Mouse (Mus musculus) cerebellum, postnatal 36 days (tissue): ENCODE results near the gene Sez6l.

Source experiments
- DNase-seq, 2 experiments: peaks; one replicate each; pipeline ENCODE4 v3.0.0; 2021 to 2022; ENCODE audit warnings: mixed read lengths in 2 of 2

The Sez6l gene

DNA sequence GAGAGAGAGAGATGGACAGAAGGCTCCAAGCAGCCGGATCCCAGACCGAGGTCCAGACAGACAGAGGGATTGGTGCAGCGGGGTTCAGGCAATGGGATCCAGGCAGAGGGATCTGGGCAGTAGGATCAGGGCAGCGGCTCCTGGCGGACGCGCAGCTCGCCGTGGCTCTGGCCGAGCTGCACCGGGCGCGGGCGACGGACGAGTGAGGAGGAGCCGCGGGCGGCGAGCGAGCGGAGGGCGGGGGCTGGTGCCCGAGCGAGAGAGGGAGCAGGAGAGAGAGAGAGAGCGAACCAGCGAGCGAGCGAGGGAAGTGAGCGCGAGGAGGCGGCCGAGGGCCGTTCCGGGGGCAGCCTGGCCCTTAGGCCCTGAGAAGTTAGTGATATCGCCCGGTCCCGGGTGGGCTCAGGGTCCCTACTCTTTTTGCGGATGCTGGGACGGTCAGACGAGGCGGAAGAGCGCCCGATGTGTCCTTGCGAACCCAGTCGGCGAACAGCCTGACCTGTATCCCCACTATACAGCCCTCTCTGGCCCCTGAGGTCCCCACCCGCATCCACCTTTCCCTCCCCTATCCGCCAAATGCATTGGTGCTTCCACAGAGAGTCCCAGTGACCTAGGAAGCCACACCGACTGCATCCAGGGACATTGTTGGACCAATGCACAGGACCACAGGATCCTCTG is at the start of gene Sez6l:
TSS of gene Sez6l (minus strand) at position 193 of the 678 bp plus-strand sequence.
- peak; percentile 84 to 92 for DNase-seq

DNA sequence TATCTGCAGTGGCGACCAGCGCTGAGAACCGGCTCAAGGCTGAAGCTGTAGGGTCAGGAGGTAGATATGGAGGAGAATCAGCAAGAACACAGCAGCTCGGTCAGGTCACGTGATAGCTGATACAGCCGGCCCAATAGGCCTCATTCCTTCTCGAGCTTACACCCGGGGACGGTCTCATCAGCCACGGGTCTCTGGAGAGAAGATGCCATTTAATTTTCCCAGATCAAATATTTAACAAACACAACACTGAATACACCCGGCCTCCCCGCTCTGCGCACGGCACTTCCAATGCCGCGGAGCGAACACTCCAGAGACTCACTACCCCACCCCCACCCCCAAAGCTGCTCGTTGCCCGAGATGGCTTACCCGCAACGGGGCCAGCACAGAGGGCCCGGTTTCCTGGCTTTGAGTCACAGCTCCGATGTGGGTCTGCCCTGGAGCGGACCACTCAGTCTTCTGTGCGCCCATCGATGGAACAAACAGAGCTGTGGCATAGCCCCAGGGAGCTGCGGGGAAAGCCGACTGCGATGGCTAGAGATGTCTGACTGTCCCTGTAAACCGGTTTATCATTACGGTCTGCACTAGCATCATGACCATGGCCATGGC is 48.7 kb upstream of the Sez6l start:
- no peak for DNase-seq

DNA sequence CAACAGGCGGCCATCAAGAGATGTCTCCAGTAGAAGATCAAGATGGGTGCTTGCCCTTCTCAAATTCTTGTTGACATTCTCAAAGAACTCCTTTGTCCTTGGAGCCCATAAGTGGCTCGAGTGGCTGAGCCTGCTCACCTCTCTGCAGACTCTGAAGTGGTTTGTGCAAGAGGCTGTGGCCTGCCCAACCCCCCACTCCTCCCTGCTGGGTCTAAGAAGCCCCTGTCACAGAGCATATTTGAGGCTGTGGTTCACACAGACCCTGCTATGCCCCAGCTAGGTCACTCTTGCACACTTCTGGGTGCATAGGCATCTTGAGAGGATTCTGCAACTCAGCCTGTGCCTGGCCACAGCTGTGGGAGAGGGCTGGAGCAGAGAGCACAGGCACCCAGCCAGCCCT is 46.0 kb upstream of the Sez6l start:
- DNase-seq = no peak

DNA sequence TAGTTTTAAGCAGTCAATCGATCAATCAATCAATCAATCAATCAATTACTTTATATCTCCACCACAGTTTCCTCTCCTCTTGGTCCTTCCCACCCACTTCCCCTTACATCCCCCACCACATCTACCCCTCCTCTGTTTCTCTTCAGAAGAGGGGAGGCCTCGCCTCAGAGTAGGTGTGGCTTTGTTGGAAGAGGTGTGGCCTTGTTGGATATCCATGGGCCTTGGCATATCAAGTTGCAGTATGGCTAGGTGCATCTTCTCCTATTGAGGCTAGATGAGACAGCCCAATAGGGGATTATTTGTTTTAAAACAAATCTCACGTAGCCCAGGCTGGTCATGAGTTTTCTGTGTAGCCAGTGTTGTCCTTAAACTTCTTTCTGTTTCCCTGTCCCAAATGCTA is 43.3 kb upstream of the Sez6l start:
- DNase-seq = no peak

DNA sequence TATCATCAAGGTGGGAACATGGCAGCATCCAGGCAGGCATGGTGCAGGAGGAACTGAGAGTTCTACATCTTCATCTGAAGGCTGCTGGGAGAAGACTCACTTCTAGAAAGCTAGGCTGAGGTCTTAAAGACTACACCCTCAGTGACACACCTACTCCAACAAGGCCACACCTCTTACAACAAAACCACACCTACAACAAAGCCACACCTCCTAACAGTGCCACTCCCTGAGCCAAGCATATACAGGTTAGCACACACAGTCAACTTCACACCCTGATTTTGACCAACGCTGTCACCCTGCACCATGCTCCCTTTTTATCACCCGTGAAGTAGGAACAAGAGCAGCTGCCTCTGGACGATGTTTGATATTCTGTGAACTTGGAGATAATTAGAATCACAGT is 42.4 kb upstream of the Sez6l start:
- DNase-seq = no peak

DNA sequence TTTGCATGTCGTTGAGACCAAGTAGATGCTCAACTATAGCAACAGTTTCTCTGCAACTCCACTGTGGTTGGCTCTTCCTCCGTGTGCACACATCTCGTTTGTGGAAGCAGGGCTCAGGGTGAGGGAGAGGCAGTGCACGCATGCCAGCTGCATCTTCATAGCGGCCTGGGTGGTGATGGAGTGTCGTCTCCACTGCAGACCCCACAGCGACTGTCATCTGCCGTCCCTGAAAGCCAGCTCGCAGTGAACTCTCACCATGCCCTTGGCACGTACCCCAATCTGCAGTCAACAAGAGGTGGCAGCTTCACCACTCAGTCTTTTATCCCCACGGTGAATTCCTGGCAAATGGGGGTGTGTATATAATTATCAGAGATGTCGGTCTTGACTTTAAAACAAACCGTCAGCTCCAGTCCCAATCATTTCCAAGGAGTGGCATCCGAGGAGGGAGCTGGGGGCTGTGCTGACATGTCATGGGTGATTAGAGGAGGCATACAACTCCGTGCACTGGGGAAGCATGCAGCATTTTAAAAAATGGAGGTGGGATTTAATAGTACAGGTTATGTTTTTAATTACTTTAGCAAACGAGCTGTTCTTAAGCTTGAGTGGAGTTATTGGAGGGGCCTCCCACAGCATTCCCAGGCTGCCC is 40.7 kb upstream of the Sez6l start:
- no peak for DNase-seq

DNA sequence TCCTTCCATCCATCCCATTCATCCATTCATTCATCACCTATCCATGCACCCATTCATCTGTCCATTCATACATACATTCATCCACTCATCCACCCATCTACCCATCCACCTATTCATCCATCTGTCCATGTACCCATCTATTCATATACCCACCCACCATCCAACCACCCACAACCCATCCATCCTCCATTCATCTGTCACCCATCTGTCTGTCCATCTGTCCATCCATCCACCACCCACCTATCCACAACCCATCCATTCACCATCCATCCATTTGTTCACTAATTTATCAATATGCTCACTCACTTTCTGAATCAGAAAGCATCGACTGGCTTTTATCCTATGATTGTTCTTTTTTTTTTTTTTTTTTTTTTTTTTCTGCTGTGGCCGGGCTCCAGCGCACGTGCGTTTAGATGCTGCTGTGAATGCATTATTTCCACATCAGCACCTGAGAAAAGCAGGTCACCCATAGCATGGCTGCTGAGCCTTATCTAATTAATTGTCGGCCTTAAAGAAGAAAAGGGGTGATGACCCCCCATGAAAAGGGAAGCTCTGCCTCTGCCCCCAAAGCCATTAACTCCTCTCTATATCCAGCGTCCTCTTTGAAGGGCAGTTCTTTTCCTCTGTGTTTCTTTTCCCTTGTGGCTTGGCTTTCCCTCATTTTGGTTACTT is 39.1 kb upstream of the Sez6l start:
- DNase-seq = no peak

DNA sequence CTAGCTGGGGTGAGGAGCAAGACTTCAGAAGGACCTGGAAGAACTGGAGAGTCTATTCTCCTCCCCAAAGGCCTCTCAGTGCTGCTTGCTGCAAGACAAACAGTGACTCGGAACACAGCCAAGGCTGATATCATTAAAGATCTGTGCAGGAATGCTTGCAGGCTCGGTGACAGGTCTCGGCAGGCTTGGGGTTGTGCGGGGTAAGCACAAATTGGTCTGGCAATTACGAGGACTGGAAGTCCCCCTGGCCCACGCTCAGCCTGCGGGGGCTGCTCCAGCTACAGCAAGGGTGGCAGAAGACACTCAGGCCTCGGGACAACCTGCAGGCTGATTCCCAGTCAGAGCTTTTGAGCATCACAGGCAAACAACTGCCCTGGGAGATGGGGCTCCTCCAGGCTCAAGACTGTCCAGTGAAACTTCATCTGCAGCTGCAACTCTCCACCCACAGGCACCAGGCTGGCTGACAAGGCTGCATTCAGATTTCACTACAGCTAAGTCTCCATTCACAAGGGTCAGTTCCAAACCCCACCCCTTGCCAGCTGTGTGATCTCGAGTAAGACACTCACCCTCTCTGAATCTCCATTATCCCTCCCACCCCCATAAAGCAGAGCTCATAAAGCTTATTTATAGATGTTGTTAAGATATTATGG is 31.0 kb upstream of the Sez6l start:
- DNase-seq = peak; percentile 24 to 48

DNA sequence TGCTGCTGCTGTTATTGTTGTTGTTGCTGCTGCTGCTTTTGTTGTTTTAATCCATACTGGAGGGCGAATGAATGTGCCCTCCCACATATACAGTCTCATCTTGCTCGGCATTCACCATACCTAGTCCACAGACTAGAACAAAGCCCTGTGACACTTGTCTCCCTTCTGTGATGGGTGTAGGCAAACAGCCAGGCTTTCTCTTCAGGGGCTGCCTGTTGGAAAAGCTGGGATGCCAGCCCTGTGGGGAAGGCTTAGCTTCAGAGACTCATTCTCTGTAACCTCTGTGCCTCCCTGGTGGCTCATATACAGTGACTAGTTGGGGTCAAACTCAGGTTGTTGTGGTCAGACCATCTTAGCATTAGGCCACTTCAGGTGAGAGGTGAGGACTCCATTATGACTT is 30.1 kb upstream of the Sez6l start:
- no peak for DNase-seq

DNA sequence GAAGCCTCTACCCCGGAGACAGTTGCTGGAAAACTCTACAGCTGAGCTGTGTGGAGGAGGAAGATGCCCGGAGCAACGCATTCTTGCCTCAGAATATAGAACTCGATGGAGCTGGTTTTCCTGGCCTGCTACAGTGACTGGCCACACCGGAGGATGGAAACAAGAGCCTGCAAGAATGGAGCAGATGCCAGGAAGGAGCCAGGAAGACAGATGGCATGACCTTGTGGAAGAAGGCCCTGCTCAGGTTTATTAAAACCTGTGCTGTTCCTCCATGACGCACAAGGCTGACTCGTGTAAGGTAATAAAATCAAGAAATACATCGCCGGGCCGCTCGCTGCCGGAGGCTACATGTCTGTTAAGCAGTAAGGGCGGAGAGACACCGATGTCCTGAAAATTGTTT is 28.4 kb upstream of the Sez6l start:
- DNase-seq = peak in 1 of 2 experiments; percentile 19

DNA sequence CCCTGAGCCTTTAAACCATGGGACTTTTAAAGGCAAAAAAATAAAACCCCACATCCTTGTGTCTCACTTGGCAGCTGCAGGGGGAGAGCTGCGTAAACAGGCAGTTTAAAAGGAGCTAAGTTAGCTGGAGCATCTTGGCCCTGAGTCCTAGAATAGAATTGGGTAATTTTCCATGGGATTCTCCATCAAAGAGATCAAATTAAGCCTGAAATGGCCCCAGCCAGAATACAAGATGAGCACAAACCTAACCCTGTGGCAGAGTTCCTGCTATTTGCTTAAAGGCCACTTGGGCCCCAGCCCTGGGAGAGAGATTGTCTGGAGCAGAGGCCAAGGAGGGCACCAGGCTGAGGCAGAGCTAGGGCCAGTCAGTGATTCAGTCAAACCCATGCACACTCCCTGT is 27.3 kb upstream of the Sez6l start:
- no peak for DNase-seq

DNA sequence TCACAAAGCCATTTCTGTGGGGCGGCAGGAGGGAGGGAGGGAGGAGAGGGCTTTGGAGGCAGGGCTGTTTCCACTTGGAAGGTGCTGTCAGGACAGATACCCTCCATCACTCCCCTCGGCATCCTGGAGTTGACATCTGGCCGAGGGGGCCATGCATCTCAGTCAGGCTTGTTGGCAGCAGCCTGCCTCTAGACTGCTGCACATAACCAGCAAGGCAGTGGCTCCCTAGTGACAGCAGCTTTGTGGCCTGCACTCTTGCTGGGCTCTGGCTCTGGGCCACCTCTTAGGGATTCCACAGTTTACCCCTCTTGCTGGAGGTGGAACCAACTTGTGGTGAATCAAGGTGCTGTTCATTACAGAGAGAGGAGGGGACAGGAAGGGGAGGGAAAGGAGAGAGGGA is 26.6 kb upstream of the Sez6l start:
- peak in 1 of 2 experiments; percentile 20 for DNase-seq

DNA sequence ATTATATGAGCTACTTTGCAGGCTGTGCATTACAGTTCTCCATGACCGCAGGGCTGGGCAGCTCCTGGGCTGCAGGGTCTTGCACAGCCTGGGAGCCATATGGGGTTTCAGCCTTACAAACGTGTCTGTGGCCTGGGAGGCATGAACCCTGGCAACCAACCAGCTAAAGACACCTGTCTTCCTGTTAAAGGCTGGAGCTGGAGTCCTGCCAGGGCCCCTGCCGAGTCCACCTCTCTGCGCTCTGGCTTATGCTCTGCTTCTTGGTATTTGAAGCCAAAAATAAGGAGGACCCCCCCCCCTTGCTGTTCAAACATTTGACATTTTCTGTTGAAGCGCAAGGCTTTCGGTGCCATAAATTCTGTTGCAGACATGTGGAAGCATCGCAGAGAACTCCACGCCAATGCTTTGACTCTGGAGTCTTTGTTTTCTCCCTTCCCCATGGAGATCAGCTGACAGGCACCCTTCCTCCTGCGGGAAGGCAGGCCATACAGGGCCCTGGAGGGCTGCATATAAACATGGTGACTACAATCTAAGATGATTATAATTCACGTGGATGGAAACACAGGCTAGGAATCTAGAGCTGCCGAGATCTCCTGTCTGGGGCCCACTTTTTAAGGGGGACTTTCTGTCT is 23.4 kb upstream of the Sez6l start:
- DNase-seq = peak; percentile 97 to 98

DNA sequence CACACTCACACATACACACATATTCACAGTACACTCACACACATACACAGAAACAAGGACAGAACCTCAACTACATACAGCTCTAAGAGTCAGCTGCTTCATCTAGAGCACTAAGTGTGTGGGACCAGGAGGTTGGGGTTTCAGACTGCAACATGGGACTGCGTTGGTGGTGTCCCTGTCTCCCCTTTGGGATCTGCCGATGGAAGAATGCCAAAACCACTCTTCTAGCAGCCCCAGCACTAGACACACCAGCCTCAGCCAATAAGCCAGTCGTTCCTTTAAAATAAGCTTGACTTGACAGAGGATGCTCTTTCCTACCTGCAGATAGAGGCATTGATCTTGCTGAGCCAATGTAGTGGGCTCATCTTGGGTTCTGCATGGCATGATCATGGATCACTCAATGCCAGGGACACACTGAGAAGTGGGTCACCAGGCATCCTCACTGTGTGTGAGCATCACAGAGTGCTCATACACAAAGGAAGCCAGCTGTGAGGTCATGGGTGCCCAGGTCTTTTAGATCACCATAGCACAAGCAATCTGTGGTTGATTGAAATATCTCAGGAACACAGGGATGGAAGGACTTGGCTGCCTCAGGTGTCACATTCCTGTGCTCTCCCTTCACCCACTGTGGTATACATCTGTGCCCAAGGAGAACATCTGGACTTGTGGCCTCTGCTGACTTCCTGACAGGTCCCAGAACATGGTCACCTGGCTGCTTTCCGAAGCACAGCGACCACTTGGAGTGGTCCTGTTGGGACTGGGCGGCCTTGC is 22.7 kb upstream of the Sez6l start:
- DNase-seq = peak in 1 of 2 experiments; percentile 37

DNA sequence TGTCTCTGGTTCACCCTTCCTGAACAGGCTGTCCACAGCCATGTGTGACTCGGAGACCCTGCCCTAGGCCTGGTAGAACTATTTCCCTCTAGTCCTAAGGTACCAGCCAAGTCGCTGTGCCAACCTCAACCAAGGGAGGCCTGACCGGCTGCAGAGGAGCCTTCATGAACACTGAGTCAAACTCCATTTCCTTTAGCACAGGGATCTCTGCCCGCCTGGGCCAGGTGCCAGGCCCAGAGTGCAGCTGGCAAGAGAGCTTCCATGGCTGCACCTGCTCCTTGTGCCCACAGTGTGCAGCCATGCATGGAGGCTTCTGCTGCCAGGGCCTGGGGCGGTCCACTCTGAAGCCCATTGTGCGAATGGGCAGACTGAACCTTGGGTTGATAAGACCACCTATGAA is 20.9 kb upstream of the Sez6l start:
- DNase-seq = peak; percentile 96 to 97

DNA sequence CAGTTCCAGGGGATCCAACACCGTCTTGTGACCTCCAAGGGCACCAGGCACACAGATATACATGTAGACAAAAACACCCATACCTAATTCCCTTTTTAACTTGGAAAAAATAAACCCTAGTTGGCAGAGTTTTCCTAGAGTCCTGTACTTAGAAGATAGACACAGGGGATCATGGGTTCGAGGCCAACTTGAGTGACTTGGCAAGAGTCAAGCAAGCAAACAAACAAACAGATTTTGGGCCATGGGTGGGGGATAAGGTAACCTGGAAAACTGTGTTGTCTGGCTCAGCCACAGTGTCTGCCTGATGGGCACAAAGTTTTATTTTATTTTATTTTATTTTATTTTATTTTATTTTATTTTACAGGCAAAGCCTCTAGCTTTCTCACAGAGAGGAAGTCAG is 20.3 kb upstream of the Sez6l start:
- peak in 1 of 2 experiments; percentile 27 for DNase-seq

DNA sequence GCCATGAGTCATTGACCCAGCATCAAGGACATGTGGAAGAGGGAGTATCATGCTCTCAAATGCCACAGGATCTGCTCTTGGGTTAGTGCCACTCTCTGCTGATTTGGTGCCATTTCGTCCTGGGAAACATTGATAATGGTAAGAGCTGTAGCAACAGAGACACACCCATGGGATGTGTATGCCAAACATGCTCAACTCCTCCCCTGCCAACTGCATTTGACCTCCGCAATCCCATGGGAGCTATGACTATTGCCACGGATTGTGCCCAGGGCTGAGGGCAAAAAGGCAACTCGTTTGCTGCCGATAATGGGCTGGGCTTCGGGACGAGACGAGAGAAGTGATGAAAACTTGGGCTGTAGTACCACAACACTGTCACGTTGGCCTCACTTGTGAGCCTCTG is 19.7 kb upstream of the Sez6l start:
- DNase-seq = no peak

DNA sequence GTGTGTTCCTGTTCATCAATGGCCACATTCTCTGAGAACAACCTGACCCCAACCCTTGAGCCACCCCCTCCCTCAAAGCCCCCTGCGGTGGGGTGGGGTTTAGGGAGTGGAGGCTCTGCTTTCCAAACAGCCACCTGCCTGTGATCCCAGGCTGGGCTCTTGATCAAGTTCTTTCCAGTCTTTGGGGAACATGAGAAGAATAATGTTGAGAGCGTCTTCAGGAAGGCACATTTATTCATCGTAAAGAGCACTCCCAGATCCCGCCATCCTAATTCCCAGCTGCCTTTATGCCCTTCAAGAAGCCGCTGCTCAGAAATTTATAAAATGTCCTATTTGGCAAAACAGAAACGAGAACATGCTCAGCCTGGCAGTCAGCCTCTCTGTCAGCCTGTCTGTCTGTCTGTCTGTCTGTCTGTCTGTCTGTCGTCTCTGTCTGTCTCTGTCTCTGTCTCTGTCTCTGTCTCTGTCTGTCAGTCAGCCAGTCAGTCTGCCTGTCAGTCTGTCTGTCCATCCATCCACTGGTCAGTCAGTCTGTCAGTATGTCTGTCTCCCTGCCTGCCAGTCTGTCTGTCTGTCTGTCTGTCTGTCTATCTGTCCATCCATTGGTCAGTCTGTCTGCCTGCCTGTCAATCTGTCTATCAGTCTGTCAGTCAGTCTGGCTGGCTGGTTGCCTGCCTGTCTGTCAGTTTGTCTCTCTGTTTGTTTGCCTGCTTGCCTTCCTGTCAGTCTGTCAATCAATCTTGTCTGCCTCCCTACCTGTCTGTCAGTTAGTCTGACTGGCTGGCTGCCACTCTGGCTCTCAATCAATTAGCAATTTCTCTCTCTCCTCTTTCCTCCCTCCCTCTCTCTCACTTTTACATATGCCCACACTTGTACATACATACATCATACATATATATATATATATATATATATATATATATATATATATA is 19.0 kb upstream of the Sez6l start:
- DNase-seq = no peak

DNA sequence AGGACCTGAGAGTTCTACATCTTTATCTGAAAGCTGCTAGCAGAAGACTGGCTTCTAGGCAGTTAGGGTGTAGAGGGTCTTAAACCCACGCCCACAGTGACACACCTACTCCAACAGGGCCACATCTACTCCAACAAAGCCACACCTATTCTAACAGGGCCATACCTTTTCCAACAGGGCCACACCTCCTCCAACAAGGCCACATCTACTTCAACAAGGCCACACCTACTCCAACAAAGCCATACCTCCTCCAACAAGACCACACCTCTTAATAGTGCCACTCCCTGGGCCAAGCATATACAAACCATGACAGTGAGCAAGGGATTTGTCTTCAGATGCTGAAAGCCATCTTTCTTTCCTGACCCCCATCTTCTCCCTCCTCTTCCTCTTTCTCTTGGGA is 14.7 kb upstream of the Sez6l start:
- DNase-seq = no peak

DNA sequence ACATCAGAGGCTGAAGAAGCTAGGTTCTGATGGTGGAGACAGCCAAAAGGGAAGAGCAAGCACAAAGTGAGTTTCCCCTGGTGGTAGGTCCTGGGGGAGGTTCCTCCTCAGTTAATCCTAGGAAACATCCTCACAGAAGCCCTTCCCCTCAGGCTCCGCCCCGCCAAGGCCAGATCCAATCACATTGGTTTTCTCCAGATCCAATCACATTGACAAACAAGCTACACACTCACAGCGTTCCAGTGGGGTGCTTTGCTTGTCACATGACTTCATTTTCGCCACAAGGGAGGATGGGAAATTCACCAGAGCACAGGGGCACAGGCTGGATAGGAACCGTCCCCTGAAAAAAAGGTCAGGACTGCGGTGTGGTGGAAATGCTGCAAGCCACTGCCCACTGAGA is 9.1 kb upstream of the Sez6l start:
- no peak for DNase-seq
